Mouse (Mus musculus) liver, embryonic 12.5 days (tissue): Measurements from ENCODE around the gene Frzb. TPM values are rescaled to one million over a fixed set of nuclear protein-coding genes. Genes with fewer than 3 reads are reported as not detected.
"Not testable (repeated sequence)": the region's sequence is repeated elsewhere in the genome, so short reads cannot be mapped to it uniquely, and the experiment has no call there.

Experiments
- ATAC-seq: fragments of 200-750 bp; cut with Nextera tagmentation; 2 replicates; pipeline ENCODE4 v1.8.0; 2017; ENCODE audit warnings: moderate number of reproducible peaks, mild to moderate bottlenecking, moderate library complexity
- H3K27ac ChIP-seq: fragments of 300-500 bp; sonication (generic); 2 replicates; pipeline ENCODE4 v1.5.1; 2016; ENCODE audit warnings: mild to moderate bottlenecking
- H3K27me3 ChIP-seq: fragments of 300-500 bp; sonication (generic); replicated peaks from 2 replicates; pipeline ENCODE4 v1.6.1; 2016; ENCODE audit warnings: mild to moderate bottlenecking, moderate library complexity
- H3K36me3 ChIP-seq: fragments of 300-500 bp; sonication (generic); 2 replicates; pipeline ENCODE4 v1.6.1; 2016; ENCODE audit warnings: mild to moderate bottlenecking, moderate library complexity
- H3K4me1 ChIP-seq: fragments of 300-500 bp; sonication (generic); 2 replicates; pipeline ENCODE4 v1.6.1; 2016
- H3K4me2 ChIP-seq: fragments of 300-500 bp; sonication (generic); 2 replicates; pipeline ENCODE4 v1.6.1; 2016; ENCODE audit warnings: mild to moderate bottlenecking, moderate library complexity
- H3K4me3 ChIP-seq: fragments of 300-500 bp; sonication (generic); 2 replicates; pipeline ENCODE4 v1.5.1; 2016; ENCODE audit warnings: mild to moderate bottlenecking, moderate library complexity
- H3K9ac ChIP-seq: fragments of 300-500 bp; sonication (generic); 2 replicates; pipeline ENCODE4 v1.6.1; 2016; ENCODE audit warnings: mild to moderate bottlenecking, moderate library complexity
- H3K9me3 ChIP-seq: fragments of 300-500 bp; sonication (generic); replicated peaks from 2 replicates; pipeline ENCODE4 v1.6.1; 2016; ENCODE audit warnings: mild to moderate bottlenecking, moderate library complexity
- WGBS: fragments of 180-500 bp; shearing (Covaris S2); methylation state at CpG from one replicate; pipeline ENCODE4 v1.1.7; 2016; ENCODE audit not compliant: insufficient replicate concordance; 5-methylcytosine and 5-hydroxymethylcytosine counted together
- polyA plus RNA-seq: library from polyadenylated mRNA; unstranded; fragments of >200 nt; fragmentation: Nextera tagmentation; extraction: Ambion mirVana; gene quantifications from 2 replicates; pipeline ENCODE4 v1.2.1, GENCODE M21; 2016

The Frzb gene
- 1.5 and 1.6 TPM in 2 replicates for polyA plus RNA-seq

DNA sequence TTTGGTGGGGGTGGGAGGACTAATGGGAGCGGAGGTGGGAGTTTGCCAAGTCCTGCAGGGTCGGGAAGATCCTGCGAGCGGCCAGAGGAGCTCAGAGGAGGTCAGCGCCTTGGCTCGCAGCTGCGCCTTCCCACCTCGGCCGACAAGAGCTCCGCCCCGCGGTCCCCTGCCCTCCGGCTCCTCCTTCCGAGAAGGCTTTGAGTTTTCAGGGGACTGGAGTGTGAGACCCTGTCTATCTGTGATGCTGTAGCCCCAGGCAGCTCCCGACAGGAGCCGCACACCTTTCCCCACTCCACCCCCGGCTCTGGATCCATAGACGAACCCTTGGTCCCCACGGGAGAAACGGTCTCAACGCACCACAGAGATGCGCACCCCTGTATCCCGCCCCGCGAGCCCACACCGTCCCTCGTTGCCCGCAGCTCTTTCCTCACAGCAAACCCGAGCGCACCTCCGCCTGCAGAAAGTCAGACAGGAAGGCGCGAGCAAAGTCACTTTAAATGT, at the start of gene Frzb:
Frzb (minus strand) TSS at position 335 of the 501 bp plus-strand sequence.
- no peak within 1 kb of the TSS for H3K9ac ChIP-seq
- ATAC-seq, result no peak
- under 1% methylated on average over 32 of the region's 33 CpGs for WGBS
- peaks cover 5% of the 10 kb centered on the region; the same call in 1 of the 2 replicates for H3K9me3 ChIP-seq
- H3K27me3 ChIP-seq, result peaks cover 57% of the 10 kb centered on the region
- H3K27ac ChIP-seq, result no peak within 1 kb of the TSS
- no peaks in the 10 kb centered on the region for H3K36me3 ChIP-seq
- H3K4me2 ChIP-seq, result peak within 1 kb of the TSS; percentile 73
- peak within 1 kb of the TSS; percentile 53 for H3K4me3 ChIP-seq
- H3K4me1 ChIP-seq, result peaks cover 12% of the 10 kb centered on the region; the same call in 1 of the 2 replicates

GRCm38 (mm10) chr2:80495304-80495703, 47.9 kb upstream of the Frzb start:
- not testable (repeated sequence) for H3K9ac ChIP-seq, H3K4me2 ChIP-seq, ATAC-seq, H3K27me3 ChIP-seq, H3K4me3 ChIP-seq, H3K36me3 ChIP-seq, H3K27ac ChIP-seq, H3K9me3 ChIP-seq, H3K4me1 ChIP-seq
- WGBS, result 80% methylated on average over 7 of the region's 7 CpGs

GRCm38 (mm10) chr2:80486851-80487250, 39.4 kb upstream of the Frzb start:
- Histone ChIP-seq H3K27me3 (no peaks in the 10 kb centered on the region), H3K9me3 (no peaks in the 10 kb centered on the region), H3K36me3 (no peaks in the 10 kb centered on the region), H3K27ac (no peak overlapping the region), H3K4me1 (no peaks in the 10 kb centered on the region), H3K4me3 (no peak overlapping the region), H3K9ac (no peak overlapping the region), H3K4me2 (no peak overlapping the region)
- no peak for ATAC-seq
- 62% methylated on average over 5 of the region's 5 CpGs for WGBS

GRCm38 (mm10) chr2:80484951-80485350, 37.5 kb upstream of the Frzb start:
- H3K9ac ChIP-seq, result no peak overlapping the region
- 82% methylated on average over 5 of the region's 5 CpGs for WGBS
- H3K9me3 ChIP-seq, result no peaks in the 10 kb centered on the region
- H3K4me3 ChIP-seq, result no peak overlapping the region
- no peaks in the 10 kb centered on the region for H3K36me3 ChIP-seq
- no peaks in the 10 kb centered on the region for H3K4me1 ChIP-seq
- no peak overlapping the region for H3K27ac ChIP-seq
- ATAC-seq, result no peak
- H3K4me2 ChIP-seq, result no peak overlapping the region
- no peaks in the 10 kb centered on the region for H3K27me3 ChIP-seq

GRCm38 (mm10) chr2:80475831-80476230, 28.4 kb upstream of the Frzb start:
- Histone ChIP-seq H3K4me2 (no peak overlapping the region), H3K4me3 (no peak overlapping the region), H3K9ac (no peak overlapping the region), H3K27me3 (no peaks in the 10 kb centered on the region), H3K27ac (no peak overlapping the region), H3K36me3 (no peaks in the 10 kb centered on the region), H3K4me1 (no peaks in the 10 kb centered on the region), H3K9me3 (no peaks in the 10 kb centered on the region)
- WGBS, result 47% methylated on average over 1 of the region's 1 CpGs
- no peak for ATAC-seq

DNA sequence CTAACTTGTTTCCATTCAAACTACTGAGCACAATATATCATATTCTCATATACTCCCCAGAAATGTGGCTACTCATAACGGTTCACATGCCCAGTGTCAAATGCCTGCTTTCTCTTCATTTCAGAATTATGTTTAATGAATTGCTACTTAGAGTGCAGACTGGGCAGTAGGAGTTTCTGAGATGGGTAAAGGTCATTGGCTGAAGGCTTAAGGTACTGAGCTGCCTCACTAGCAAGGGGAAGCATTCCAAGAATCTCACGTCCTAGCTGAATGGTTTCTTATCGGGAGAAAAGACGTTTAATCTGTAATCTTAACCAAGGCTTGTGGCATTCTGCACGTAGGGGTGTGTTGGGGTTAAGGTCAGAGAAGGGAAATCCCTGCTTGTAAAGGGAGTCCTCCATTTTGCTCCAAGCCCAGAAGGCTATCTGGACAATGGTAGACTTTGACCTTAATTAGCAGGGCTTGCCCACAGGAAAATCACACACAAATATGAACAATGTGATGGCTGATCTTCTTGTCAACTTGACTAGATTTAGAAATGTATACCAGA, 26.9 kb upstream of the Frzb start:
- Histone ChIP-seq H3K27ac (no peak overlapping the region), H3K4me2 (no peak overlapping the region), H3K27me3 (no peaks in the 10 kb centered on the region), H3K4me1 (no peaks in the 10 kb centered on the region), H3K9me3 (no peaks in the 10 kb centered on the region), H3K4me3 (no peak overlapping the region), H3K9ac (no peak overlapping the region), H3K36me3 (no peaks in the 10 kb centered on the region)
- ATAC-seq, result no peak
- WGBS, result 40% methylated on average over 5 of the region's 5 CpGs

GRCm38 (mm10) chr2:80465991-80466821, 18.8 kb upstream of the Frzb start:
- no peaks in the 10 kb centered on the region for H3K27me3 ChIP-seq
- no peaks in the 10 kb centered on the region for H3K9me3 ChIP-seq
- H3K4me3 ChIP-seq, result no peak overlapping the region
- H3K36me3 ChIP-seq, result no peaks in the 10 kb centered on the region
- ATAC-seq, result no peak
- no peak overlapping the region for H3K9ac ChIP-seq
- no peak overlapping the region for H3K27ac ChIP-seq
- no peak overlapping the region for H3K4me2 ChIP-seq
- WGBS, result 40% methylated on average over 16 of the region's 16 CpGs
- no peaks in the 10 kb centered on the region for H3K4me1 ChIP-seq

DNA sequence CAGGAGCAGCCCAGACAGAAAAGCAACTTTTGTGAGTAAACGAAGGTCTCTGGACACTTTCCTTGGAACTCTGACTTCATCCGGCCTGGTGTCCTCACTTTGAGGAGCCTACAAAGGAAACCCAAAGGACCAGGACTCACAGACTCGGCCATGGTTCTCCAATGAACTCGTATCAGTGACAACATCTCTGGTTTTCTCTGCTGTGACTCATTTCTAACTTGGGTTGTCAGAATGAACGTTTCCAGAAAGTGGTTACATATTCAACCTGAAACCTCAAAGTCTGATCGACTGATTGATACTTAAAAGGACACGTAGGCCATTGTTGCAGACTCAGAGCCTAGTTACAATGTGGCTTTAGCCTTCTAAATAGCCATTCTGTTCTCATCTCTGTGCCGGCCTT, 14.4 kb upstream of the Frzb start:
- H3K27me3 ChIP-seq, result no peaks in the 10 kb centered on the region; the same call in 1 of the 2 replicates
- H3K36me3 ChIP-seq, result no peaks in the 10 kb centered on the region
- no peak overlapping the region for H3K4me2 ChIP-seq
- H3K27ac ChIP-seq, result no peak overlapping the region
- WGBS, result 55% methylated on average over 8 of the region's 8 CpGs
- no peaks in the 10 kb centered on the region for H3K4me1 ChIP-seq
- no peaks in the 10 kb centered on the region for H3K9me3 ChIP-seq
- no peak for ATAC-seq
- H3K9ac ChIP-seq, result no peak overlapping the region
- H3K4me3 ChIP-seq, result no peak overlapping the region

DNA sequence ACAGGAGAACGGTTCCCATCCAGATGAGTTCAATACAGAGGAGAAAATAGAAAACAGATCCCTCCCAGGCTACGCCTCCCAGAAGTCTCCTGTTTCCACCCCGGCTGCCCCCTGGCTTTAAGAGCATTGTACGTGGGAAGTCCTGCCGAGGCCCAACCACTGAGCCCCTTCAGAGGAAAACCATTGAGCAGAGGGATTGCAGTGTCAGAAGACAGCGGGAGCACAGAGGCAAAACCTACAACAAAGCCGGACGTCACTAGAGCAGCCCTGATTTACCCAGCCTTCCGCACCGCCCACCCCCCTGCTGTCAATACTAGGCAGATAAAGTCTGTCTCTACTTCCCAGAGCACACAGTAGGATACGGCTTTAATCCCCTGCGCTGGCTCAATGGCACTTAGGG, 806 bp upstream of the Frzb start:
- Histone ChIP-seq H3K4me3 (peak overlapping the region; percentile 53), H3K27me3 (peaks cover 57% of the 10 kb centered on the region), H3K4me1 (peaks cover 12% of the 10 kb centered on the region; the same call in 1 of the 2 replicates), H3K36me3 (no peaks in the 10 kb centered on the region), H3K9me3 (peaks cover 5% of the 10 kb centered on the region; the same call in 1 of the 2 replicates), H3K27ac (no peak overlapping the region), H3K9ac (no peak overlapping the region), H3K4me2 (peak overlapping the region; percentile 73)
- 3% methylated on average over 12 of the region's 12 CpGs for WGBS
- ATAC-seq, result peak; percentile 30; the same call in 1 of the 2 replicates

GRCm38 (mm10) chr2:80446308-80447151, 895 bp downstream of the Frzb start:
- Histone ChIP-seq H3K36me3 (no peaks in the 10 kb centered on the region), H3K4me3 (peak overlapping the region; percentile 53), H3K4me1 (peaks cover 12% of the 10 kb centered on the region; the same call in 1 of the 2 replicates), H3K27me3 (peaks cover 57% of the 10 kb centered on the region), H3K9me3 (peaks cover 5% of the 10 kb centered on the region; the same call in 1 of the 2 replicates), H3K9ac (no peak overlapping the region), H3K27ac (no peak overlapping the region), H3K4me2 (peak overlapping the region; percentile 73)
- under 1% methylated on average over 54 of the region's 54 CpGs for WGBS
- no peak for ATAC-seq

DNA sequence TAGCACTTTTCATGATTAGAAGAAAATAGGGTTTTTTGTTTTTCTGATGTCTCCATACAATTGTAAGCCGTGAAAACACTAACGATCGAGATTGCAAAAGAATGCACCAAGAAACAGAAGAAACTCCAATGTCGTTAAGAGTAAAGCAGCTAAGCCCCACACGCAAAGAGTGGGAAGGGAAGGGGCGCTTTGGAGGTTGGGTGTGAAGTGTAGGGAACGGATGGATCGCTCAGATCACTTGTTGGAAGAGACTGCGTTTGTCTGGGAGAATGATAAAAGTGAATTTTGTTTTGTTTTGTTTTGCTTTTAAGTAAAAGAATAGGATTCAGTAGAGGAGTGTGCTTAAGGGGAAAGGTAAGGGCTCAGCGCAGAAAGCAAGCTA, 1.5 kb downstream of the Frzb start:
- ATAC-seq, result no peak
- H3K9ac ChIP-seq, result no peak overlapping the region
- WGBS, result 6% methylated on average over 10 of the region's 10 CpGs

More for the DNA sequence above, 1.5 kb downstream of the Frzb start:
- Histone ChIP-seq H3K27me3 (peaks cover 57% of the 10 kb centered on the region), H3K9me3 (peaks cover 5% of the 10 kb centered on the region; the same call in 1 of the 2 replicates), H3K4me3 (peak overlapping the region; percentile 53), H3K4me1 (peaks cover 12% of the 10 kb centered on the region; the same call in 1 of the 2 replicates), H3K4me2 (peak overlapping the region; percentile 73), H3K27ac (no peak overlapping the region), H3K36me3 (no peaks in the 10 kb centered on the region)
